Mouse (Mus musculus): ENCODE measurements around the gene Lipc. TPM values are rescaled to one million over a fixed set of nuclear protein-coding genes. Genes with fewer than 3 reads are reported as not detected.

Lipc gene
- polyA plus RNA-seq, 1 experiment from 2014 or later: not detected

GRCm38 (mm10) chr9:70847627-70848051, 104.4 kb downstream of the Lipc start:
- WGBS: 49% methylated on average over 8 of the region's 8 CpGs
- H3K4me2 ChIP-seq (replicated peaks): no peak overlapping the region
- H3K4me3 ChIP-seq: no peak overlapping the region
- H3K9me3 ChIP-seq: no peaks in the 10 kb centered on the region
- no peaks in the 10 kb centered on the region for H3K4me1 ChIP-seq
- no peaks in the 10 kb centered on the region for H3K36me3 ChIP-seq
- ATAC-seq (ENCODE audit: low FRiP score, low read depth): no peak
- H3K27me3 ChIP-seq (replicated peaks): no peaks in the 10 kb centered on the region
- no peak overlapping the region for H3K9ac ChIP-seq
- H3K27ac ChIP-seq: no peak overlapping the region

GRCm38 (mm10) chr9:70843270-70843669, 108.8 kb downstream of the Lipc start:
- 91% methylated on average over 4 of the region's 4 CpGs for WGBS
- Histone ChIP-seq H3K27ac (no peak overlapping the region), H3K4me3 (no peak overlapping the region), H3K4me1 (no peaks in the 10 kb centered on the region), H3K9ac (no peak overlapping the region), H3K9me3 (no peaks in the 10 kb centered on the region), H3K36me3 (no peaks in the 10 kb centered on the region), H3K4me2 (replicated peaks) (no peak overlapping the region), H3K27me3 (replicated peaks) (no peaks in the 10 kb centered on the region)
- no peak for ATAC-seq (ENCODE audit: low FRiP score, low read depth)

GRCm38 (mm10) chr9:70842300-70842941, 109.6 kb downstream of the Lipc start:
- Histone ChIP-seq H3K4me2 (replicated peaks) (no peak overlapping the region), H3K36me3 (no peaks in the 10 kb centered on the region), H3K27ac (no peak overlapping the region), H3K4me3 (no peak overlapping the region), H3K9me3 (no peaks in the 10 kb centered on the region), H3K9ac (no peak overlapping the region), H3K4me1 (no peaks in the 10 kb centered on the region), H3K27me3 (replicated peaks) (no peaks in the 10 kb centered on the region)
- no peak for ATAC-seq (ENCODE audit: low FRiP score, low read depth)
- 86% methylated on average over 5 of the region's 6 CpGs for WGBS

GRCm38 (mm10) chr9:70841426-70842215, 110.4 kb downstream of the Lipc start:
- no peak overlapping the region for H3K4me2 ChIP-seq (replicated peaks)
- no peaks in the 10 kb centered on the region for H3K36me3 ChIP-seq
- no peaks in the 10 kb centered on the region for H3K4me1 ChIP-seq
- WGBS: 84% methylated on average over 8 of the region's 8 CpGs
- no peak for ATAC-seq (ENCODE audit: low FRiP score, low read depth)
- no peaks in the 10 kb centered on the region for H3K27me3 ChIP-seq (replicated peaks)
- no peak overlapping the region for H3K4me3 ChIP-seq
- no peak overlapping the region for H3K9ac ChIP-seq
- H3K27ac ChIP-seq: no peak overlapping the region
- no peaks in the 10 kb centered on the region for H3K9me3 ChIP-seq

- ATAC-seq (ENCODE audit: low FRiP score, low read depth): no peak
- Histone ChIP-seq H3K27me3 (replicated peaks) (no peaks in the 10 kb centered on the region), H3K36me3 (no peaks in the 10 kb centered on the region), H3K9me3 (no peaks in the 10 kb centered on the region), H3K4me1 (no peaks in the 10 kb centered on the region), H3K4me3 (no peak overlapping the region), H3K27ac (no peak overlapping the region), H3K9ac (no peak overlapping the region), H3K4me2 (replicated peaks) (no peak overlapping the region)
- 60% methylated on average over 6 of the region's 6 CpGs for WGBS
Measured at GRCm38 (mm10) chr9:70840861-70841341, 111.1 kb downstream of the Lipc start.

GRCm38 (mm10) chr9:70838132-70838911, 113.7 kb downstream of the Lipc start:
- Histone ChIP-seq H3K36me3 (no peaks in the 10 kb centered on the region), H3K27ac (no peak overlapping the region), H3K9me3 (no peaks in the 10 kb centered on the region), H3K9ac (no peak overlapping the region), H3K4me1 (no peaks in the 10 kb centered on the region), H3K27me3 (replicated peaks) (no peaks in the 10 kb centered on the region), H3K4me2 (replicated peaks) (no peak overlapping the region), H3K4me3 (no peak overlapping the region)
- 90% methylated on average over 9 of the region's 10 CpGs for WGBS
- ATAC-seq (ENCODE audit: low FRiP score, low read depth): no peak

GRCm38 (mm10) chr9:70834730-70835154, 117.3 kb downstream of the Lipc start:
- no peak overlapping the region for H3K9ac ChIP-seq
- H3K4me2 ChIP-seq (replicated peaks): no peak overlapping the region
- no peak overlapping the region for H3K4me3 ChIP-seq
- H3K36me3 ChIP-seq: no peaks in the 10 kb centered on the region
- no peaks in the 10 kb centered on the region for H3K4me1 ChIP-seq
- WGBS: 61% methylated on average over 4 of the region's 4 CpGs
- H3K27me3 ChIP-seq (replicated peaks): no peaks in the 10 kb centered on the region
- no peaks in the 10 kb centered on the region for H3K9me3 ChIP-seq
- H3K27ac ChIP-seq: no peak overlapping the region
- ATAC-seq (ENCODE audit: low FRiP score, low read depth): no peak

GRCm38 (mm10) chr9:70834217-70834616, 117.8 kb downstream of the Lipc start:
- no peaks in the 10 kb centered on the region for H3K4me1 ChIP-seq
- no peak for ATAC-seq (ENCODE audit: low FRiP score, low read depth)
- H3K27ac ChIP-seq: no peak overlapping the region
- no peaks in the 10 kb centered on the region for H3K27me3 ChIP-seq (replicated peaks)
- WGBS: 94% methylated on average over 3 of the region's 3 CpGs
- no peak overlapping the region for H3K4me2 ChIP-seq (replicated peaks)
- no peaks in the 10 kb centered on the region for H3K9me3 ChIP-seq
- no peaks in the 10 kb centered on the region for H3K36me3 ChIP-seq
- H3K9ac ChIP-seq: no peak overlapping the region
- no peak overlapping the region for H3K4me3 ChIP-seq

- Histone ChIP-seq H3K4me1 (no peaks in the 10 kb centered on the region), H3K27ac (no peak overlapping the region), H3K9ac (no peak overlapping the region), H3K4me3 (no peak overlapping the region), H3K4me2 (replicated peaks) (no peak overlapping the region), H3K9me3 (no peaks in the 10 kb centered on the region), H3K36me3 (no peaks in the 10 kb centered on the region), H3K27me3 (replicated peaks) (no peaks in the 10 kb centered on the region)
- no peak for ATAC-seq (ENCODE audit: low FRiP score, low read depth)
- WGBS: 90% methylated on average over 6 of the region's 6 CpGs
Measured at GRCm38 (mm10) chr9:70833111-70833908, 118.7 kb downstream of the Lipc start.

GRCm38 (mm10) chr9:70832231-70832630, 119.8 kb downstream of the Lipc start:
- H3K36me3 ChIP-seq: no peaks in the 10 kb centered on the region
- no peaks in the 10 kb centered on the region for H3K27me3 ChIP-seq (replicated peaks)
- H3K27ac ChIP-seq: no peak overlapping the region
- no peak overlapping the region for H3K4me3 ChIP-seq
- H3K9me3 ChIP-seq: no peaks in the 10 kb centered on the region
- no peak overlapping the region for H3K4me2 ChIP-seq (replicated peaks)
- H3K4me1 ChIP-seq: no peaks in the 10 kb centered on the region
- H3K9ac ChIP-seq: no peak overlapping the region
- ATAC-seq (ENCODE audit: low FRiP score, low read depth): no peak
- 82% methylated on average over 7 of the region's 7 CpGs for WGBS

GRCm38 (mm10) chr9:70830844-70831529, 121.0 kb downstream of the Lipc start:
- no peak for ATAC-seq (ENCODE audit: low FRiP score, low read depth)
- WGBS: 64% methylated on average over 6 of the region's 6 CpGs
- Histone ChIP-seq H3K27me3 (replicated peaks) (no peaks in the 10 kb centered on the region), H3K36me3 (no peaks in the 10 kb centered on the region), H3K4me3 (no peak overlapping the region), H3K27ac (no peak overlapping the region), H3K9ac (no peak overlapping the region), H3K9me3 (no peaks in the 10 kb centered on the region), H3K4me1 (no peaks in the 10 kb centered on the region), H3K4me2 (replicated peaks) (no peak overlapping the region)

Measured in neural tube, embryonic 12.5 days (tissue).